Mouse (Mus musculus): ENCODE measurements around the gene S1pr5. TPM values are rescaled to one million over a fixed set of nuclear protein-coding genes. Genes with fewer than 3 reads are reported as not detected.
"Not testable (repeated sequence)": the region's sequence is repeated elsewhere in the genome, so short reads cannot be mapped to it uniquely, and the experiment has no call there.

The S1pr5 gene
- 0.88 and 1.3 TPM in 2 replicates for total RNA-seq (2021)
- long read RNA-seq, partial matches to known transcripts: 1 of 3 reads
- long read RNA-seq, other reads (novel, unspliced or antisense): 0 of 3 reads

DNA sequence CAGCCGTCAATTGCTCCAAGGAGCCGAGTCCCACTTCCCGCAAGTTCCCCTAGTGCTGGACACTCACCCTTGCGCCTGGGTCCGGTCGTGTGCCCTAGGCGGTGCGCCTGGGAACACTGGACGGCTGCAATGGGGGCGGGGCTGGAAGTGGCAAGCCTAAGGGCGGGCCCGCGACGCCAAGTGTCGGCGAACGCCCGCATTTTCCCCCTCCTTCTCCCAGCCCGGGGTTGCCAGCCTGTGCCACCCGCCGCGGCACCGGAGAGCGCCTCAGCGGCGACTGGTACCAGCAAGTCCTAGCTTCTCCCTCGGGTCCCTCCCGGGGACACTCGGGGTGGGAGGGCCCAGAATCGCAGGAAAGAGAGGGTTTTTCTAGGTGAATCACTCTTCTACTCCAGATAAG is at the start of gene S1pr5:
Gene S1pr5 (minus strand): TSS at position 118 of the 400 bp plus-strand sequence.
- peak; percentile 70 for DNase-seq

DNA sequence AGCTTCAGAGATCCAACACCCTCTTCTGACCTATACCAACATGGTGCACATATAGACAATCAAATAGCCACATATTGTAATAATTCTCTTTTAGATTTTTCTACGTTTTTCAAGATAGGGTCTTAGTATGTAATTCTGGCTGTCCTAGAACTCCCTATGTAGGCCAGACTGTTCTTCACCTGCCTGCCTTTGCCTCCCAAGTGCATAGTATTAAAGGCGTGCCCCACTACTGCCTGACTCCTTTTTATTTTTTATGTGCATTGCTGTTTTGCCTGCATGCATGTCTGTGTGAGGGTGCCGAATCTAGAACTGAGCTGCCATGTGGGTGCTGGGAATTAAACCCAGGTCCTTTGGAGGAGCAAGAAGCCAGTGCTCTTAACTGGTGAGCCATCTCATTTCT is 44.0 kb upstream of the S1pr5 start:
- DNase-seq: no peak

DNA sequence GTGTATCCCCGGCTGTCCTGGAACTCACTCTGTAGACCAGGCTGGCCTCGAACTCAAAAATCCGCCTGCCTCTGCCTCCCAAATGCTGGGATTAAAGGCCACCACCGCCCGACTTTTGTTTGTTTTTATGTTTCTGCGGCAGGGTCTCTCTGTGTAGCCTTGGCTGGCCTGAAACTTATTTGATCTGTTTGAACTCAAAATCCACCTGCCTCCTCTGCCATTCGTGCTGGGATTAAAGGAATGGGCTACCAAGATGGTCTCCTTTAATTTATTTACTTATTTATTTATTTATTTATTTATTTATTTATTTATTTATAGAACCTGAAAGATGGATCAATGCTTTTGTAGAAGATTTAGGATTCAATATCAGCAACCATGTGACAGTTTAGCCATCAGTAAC is 43.6 kb upstream of the S1pr5 start:
- DNase-seq: not testable (repeated sequence)

DNA sequence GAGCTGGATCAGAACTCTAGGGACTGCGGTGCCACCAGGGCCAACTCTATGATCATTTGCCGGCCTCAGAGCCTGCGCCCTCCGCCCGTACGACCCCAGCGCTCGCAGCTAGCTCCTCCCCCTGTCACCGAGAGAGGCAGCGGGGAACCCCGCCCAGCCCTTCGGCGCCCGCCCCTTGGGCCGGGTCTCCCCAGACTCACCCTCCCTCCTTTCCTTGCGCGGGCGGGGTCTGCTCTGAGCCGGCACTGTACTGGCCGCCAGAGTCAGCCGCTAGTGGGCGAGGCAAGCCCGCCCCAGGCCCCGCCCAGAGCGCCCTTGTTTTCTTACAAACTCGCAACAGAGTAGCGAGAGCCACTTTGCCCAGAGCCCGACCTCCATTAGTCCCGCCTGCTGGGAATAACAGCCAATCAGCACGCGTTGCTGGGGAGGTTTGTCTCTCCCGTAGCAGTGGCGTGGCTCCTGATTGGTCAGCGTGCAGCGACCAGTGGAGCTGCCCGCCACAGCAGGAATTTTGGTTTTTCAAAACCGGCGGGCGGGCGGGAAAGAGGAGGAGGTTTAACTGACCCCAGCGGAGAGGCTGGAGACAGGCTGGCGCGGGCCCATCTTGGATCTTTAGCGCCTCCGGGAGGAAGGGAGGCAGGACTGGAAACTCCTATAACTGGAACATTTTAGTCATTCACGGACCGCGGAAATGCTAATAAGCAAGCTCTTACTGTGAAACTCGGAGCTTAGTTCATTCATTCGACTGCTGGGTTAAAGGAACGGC is 43.0 kb upstream of the S1pr5 start, which contains the start of gene Cdkn2d:
Gene Cdkn2d (minus strand): TSS at position 386 of the 766 bp plus-strand sequence.
- DNase-seq: peak; percentile 99

DNA sequence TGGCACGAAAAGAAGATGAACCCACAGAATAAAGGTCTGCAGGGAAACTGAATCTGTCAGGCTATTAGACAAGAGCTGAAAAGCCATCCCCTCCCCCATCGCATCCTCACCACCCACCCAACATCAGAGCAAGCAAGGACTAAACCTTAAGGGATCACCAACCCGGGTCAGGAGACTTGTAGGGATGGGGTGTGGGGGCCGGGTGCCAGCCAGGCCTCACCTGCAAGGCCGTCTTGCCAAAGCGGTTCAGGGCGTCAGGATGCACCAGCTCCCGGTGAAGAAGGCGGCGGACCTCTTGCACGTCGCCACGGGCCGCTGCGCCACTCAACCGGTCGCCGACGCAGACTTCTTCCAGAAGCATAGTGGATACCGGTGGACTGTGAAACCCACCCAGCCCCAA is 42.3 kb upstream of the S1pr5 start:
- no peak for DNase-seq

DNA sequence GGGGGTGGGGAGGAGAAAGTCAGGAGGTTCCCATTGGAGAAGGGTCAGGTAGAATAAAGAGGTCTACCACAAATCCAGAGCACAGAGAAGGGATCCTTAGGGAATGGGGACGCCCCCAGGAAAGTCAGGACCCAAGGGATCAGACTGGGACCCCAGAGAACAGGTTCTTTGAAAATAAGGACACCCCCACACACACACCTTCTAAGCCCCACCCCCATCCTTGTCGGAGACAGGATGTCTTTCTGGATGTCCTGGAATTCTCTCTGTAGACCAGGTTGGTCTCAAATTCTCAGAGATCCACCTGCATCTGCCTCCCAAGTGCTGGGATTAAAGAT is 41.1 kb upstream of the S1pr5 start:
- DNase-seq: no peak

DNA sequence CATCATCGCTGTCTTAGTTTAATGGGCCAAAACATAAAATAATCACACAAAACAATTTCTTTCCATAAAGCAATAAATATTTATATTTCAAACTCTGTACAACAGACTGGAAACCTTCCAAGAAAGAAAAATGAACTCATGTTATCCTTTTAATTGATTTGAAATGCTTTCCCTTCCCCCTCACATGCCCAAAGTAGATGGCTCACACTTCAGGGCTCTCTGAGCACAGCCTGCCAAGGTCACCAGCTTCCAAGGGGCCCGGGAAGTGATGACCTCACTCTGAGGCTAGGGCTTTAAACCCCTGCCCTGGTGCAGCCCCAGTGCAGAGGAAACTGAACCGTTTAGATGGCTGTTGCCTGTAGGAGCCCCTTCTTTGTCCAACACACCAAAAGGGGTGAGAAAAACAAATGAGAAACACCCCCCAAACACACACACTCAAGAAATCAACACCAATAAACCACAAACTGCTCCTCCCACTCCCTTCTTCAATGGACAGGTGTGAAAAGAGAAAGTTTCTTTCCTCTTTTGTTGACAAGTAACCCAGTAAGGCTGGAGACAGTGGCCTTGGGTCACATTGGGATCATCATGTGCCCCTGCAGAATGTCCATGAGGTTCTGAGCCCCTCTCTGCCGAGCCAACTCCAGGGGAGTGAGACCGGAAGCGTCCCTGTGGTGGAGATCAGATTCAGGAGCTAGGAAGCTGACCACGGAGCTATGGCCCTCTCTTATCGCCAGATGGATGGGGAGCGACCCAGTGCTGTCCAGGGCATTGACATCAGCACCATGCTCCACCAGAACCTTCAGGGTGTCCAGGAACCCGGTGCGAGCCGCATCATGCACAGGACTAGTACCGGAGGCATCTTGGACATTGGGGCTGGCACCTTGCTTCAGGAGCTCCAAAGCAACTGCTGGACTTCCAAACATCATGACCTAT is 40.4 kb upstream of the S1pr5 start:
- DNase-seq: peak; percentile 45

DNA sequence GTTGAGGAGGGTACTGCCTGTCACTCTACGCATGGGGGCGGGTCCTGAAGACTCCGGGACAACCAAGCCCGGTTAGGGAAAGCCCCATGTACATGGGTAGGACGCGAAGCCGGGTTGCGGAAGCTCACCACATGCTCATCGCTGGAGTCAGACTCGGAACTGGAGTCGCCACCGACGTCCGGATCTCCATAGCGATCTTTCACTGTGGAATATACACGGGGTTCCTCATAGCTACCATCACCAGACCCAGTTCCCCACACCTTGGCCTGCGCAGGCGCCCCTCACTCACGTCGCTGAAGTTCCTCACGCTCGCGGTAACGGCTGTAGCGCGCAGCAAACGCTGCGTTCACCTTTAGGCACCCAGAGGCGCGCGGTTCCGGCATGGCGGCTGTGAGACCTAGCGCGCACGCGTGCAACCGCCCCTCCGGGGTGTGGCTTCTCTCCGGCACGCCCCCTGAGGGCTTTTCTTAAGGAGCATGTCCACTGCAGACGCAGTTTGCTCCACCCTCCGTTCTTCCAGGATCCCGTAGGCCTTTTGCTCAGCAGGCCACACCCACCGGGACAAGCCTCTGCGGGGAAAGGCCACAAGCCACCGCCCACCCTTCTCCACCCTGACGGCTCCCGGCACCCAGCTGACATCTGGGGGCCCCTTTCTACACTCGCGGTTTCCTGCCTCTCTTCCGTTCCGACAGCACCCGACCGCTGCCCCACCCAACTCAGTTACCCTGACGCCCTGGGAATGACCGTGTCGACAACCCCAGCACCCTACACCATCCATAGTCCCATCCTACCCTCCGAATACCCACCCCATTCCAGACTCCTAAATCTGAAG is 39.5 kb upstream of the S1pr5 start, which contains the start of gene Kri1:
Gene Kri1 (minus strand): TSS at position 399 of the 832 bp plus-strand sequence.
- peak; percentile 97 for DNase-seq

DNA sequence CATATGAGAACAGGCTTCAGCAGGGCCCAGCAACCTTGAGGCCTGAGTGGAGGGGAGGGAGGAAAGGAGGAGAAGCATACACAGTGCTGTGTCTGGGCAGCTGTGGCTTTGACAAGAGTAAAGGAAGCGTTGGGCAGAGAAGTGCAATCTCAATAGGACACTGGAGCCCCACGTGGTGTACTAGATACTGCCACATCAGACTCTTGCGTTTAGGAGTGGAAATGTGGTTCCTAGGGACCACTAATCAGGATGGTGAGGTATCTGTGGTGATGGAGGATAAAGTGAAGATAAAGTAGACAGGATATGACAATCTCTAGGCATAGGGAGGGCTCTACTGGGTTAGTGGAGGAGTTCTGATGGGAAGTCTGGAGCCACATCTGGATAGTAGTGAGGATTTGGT is 38.5 kb upstream of the S1pr5 start:
- no peak for DNase-seq

DNA sequence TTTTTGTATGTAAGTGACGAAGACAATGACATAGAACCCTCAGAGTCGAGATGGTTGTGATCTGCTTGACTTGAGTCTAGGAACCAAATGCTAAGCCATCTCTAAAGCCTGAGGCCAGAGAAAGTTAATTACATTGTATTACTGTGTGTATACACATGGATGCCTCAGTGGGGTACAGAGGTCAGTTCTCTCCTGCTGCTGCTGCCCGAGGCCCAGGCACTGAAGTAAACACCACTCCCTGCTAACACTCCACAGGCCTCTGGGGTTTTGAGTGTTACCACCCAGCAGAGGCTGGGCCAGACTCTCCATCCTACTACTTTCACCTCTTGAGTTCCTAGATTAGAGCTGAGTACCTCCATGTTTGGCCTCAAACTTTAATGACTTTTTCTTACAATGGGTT is 35.8 kb upstream of the S1pr5 start:
- no peak for DNase-seq

DNA sequence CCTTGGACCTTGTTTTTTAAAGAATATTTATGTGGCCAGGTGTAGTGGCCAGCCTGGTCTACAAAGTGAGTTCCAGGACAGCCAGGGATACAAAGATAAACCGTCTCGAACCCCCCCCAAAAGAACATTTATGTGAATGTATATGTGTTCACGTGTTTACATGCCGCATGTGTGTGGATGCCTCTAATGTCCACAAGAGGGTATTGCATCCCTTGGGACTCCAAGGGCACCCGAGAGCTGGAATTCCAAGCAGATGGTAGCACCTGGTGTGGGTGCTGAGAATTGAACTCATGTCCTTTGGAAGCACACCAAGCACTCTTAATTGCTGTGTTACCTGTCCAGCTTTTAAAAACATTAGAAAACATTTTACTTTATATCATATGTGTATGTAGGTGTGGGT is 35.3 kb upstream of the S1pr5 start:
- no peak for DNase-seq

DNA sequence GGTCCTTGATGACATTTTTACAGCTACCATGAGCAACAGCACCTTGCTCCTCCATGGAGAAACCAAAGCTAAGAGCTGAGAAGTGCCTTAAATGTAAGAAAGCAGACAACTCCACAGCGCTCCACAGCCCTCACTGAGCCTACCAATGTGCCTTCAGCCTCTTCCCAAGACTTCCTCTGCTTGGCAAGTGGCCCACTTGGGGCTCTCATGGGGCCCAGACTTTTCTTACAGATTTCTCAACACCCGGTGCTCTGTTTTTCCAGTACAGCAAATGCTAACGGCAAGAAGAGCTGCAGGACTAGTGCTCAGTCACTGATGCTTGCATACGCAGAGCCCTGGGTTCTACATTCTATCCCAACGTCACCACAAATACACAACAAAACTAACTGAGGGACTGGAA is 29.5 kb upstream of the S1pr5 start:
- DNase-seq: peak; percentile 45

DNA sequence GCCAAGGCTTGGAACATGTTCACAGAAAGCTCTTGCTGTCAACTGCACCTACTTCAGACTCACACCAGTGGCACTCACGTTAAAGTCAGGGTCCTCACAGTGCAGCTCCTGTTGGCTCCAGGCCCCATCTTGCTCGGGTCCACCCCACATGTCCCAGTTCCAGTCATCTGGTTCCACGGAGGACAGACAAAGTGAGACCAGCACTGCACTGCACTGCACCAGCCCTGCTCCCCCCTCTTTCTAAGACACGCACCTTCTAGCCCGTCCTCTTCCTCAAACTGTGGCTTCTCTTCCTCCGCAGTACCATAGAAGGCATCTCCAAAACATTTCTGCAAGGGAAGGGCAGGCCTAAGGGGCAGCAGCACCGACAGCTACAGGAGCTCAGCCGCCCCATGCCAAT is 28.1 kb upstream of the S1pr5 start:
- DNase-seq: no peak

DNA sequence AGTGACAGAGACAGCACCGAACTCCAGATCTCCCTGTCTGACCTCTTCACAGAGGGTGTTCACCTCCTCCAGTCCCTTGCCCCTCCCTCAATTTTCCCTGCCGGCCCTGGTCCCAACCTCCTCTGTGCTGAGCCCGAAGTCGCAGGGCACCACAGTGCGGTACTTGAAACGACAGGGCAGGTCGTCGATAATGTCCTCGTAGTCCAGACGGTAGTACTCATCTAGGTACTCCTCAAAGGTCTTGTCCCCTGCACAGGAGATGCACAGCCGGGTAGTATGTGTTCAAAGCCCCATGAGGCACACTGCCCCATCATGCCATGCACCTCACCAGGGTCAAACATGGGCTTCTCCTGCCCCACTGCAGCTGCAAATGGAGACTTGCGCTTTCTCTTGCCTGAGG is 27.5 kb upstream of the S1pr5 start:
- no peak for DNase-seq

DNA sequence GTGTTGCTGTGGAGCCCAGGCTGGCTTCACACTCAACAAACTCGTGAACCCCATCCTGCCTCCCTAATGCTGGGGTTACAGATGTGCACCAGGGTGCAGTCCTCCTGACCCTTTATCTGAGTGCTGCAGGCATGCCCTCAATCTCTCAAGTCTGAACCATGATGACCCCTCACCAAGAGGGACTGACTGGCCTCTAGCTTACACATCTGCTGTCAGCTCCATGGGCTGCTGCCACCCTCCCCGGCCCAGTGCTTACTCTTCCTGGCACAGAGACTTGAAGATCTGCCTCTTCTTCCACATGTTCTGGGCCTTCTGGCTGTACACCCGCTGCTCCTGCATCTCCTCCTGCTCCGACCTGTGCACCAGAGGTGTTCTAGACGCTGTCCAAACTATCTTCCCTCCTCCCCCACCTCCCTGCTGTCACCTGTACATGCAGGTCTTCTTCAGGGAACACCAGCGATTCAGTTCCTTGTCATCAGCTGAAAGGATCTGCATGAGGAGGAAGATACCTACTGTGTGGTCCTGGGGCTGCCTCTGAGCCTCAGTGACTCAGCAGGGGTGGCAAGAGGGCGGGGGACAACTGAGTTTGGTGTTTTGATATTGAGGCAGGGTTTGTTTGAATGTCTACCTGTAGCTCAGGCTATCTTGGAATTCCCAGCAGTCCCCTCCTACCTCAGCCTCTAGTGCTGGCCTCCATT is 26.9 kb upstream of the S1pr5 start:
- DNase-seq: no peak

DNA sequence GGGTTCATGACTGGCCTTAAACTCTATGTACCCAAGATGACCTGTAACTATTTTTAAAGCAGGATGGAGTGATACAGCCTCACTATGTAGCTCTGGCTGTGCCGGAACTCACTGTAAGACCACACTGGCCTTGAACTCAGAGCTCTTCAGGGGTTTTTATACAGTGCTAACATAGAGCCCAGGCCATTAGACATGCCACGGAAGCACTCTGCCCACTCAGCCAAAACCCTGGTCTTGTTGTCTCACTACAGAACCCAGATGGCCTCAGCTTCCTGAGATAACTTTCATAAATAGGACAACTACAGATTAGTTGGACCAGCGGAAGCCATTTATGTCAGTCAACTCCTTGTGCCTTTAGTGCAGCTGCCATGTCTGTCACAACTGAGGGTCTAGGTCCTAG is 26.1 kb upstream of the S1pr5 start:
- no peak for DNase-seq

DNA sequence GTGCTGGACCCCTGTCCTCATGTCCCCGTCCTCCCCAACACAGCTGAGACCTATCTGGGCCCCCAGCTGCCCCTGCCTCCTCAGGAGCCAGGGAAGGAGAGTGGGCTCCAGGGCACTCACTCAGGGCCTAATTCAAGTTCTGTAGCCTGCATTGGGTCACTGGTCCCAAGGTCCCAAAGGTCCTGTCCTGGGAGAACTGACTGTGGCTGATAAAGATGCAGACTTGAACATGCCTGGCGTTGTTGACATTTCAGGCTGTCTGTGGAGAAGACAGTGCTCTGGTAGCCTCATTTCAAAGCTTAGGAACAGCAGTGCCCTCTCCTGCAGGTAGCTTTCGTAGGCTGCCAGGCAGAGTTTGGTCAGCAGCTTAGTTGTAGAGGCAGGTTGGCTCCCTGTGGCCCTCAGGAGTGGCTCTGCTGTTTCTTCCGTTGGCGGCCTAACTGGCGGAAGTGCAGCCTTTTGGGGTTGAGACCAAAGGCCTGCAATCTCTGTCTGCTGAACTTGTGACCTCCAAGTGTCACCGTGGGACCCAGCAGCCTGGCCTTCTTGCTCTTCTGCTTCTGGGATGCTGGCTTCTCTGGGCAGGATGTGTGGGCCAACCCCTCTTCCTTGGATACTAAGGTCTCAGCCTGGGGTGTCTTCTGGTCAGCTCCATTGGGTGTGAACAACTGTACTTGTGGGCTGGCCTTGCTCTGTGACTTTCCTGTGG is 25.4 kb upstream of the S1pr5 start:
- DNase-seq: no peak

DNA sequence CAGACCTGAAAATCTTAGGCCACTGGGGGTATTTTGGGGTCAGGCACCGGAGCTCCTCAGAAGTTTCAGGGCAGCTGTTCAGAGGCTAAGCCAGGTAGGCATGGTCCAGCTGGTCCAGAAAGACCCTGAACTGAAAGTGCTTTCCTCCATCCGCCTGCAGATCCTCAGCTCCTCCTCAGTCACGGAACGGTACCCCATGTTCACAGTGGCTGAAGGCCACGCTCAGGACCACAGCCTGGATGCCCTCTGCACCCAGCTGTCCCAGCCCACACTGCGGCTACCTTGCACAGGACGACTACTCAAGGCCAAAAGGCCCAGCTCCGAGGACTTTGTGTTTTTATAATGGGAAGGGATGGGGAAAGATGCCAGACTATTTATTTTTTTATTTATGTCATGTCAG is 24.9 kb upstream of the S1pr5 start:
- DNase-seq: no peak

DNA sequence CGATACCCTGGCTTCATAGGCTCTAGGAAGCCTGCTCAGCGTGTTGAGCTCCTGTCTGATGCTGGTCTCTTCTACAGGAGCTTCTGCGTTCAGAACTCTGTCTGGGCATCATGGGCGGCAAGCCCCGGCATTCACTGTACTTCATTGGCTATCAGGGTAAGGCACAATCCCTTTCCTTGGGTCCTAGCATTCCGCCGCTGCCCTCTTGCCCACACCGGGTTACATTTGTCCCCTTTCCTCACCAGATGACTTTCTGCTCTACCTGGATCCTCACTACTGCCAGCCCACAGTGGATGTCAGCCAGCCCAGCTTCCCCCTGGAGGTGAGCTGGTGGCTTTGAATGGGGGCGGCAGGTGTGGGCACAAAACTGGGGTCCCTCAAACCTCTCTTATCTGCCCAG is 24.1 kb upstream of the S1pr5 start:
- DNase-seq: no peak

DNA sequence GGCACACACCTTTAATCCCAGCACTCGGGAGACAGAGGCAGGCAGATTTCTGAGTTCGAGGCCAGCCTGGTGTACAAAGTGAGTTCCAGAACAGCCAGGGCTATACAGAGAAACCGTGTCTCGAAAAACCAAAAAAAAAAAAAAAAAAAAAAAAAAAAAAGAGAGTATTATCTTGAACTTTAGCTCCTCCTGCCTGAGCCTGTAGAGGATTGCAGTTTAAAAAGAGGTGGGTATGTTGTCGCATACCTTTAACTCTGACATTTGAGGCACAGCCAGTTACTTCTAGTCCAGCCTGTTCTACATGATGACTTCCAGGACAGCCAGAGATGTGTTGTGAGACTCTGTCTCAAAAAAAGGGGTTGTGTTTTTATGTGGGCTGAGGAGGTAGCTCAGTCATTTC is 21.3 kb upstream of the S1pr5 start:
- not testable (repeated sequence) for DNase-seq

DNA sequence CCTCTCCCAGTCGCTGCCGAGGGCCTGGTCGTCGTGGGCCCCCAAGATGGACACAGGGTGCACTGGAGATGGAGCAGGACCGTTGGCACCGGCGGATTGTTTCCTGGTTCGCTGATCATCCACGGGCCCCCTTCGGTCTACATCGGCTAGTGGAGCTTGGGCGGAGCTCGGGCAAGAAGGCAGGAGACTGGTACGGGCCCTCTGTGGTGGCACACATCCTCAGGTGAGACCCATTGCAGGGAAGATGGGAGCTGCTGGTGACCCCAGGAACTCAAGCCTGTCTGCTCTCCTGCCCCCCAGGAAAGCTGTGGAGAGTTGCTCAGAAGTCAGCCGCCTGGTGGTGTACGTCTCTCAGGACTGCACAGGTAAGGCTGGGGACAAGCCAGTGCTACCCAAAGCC is 20.1 kb upstream of the S1pr5 start:
- no peak for DNase-seq

Data from adrenal gland, postnatal 25 days (tissue).